Mouse (Mus musculus): ENCODE data around the gene Map10.
A peak's percentile ranks its signal among the peaks of the same experiment; 100 is the strongest.

The Map10 gene

DNA sequence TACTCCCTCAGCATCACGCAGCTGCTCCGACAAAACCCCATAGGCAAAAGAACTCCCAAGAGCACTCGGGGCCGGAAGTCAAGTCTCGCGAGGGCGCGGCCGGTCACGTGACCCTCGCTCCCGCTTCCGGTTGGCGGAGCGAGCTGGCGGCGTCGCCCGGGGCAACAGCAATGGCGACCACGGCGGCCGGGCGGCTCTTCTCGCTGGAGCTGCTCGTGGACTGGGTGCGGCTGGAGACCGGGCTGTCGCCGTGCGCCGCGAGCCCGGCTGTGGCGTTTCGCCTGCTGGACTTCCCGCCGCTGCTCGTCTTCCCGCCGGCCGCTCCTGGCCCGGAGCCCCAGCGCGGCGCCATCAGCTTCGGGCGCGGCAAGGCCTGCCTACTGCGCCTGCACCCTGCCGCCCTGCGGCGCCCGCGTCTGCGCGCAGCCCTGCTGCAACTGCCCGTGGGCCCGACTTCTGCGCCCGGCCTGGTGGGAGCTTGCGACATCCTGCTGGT is at the start of gene Map10:
Map10 (plus strand) TSS at position 119 of the 496 bp plus-strand sequence.
- DNase-seq = peak; percentile 73

DNA sequence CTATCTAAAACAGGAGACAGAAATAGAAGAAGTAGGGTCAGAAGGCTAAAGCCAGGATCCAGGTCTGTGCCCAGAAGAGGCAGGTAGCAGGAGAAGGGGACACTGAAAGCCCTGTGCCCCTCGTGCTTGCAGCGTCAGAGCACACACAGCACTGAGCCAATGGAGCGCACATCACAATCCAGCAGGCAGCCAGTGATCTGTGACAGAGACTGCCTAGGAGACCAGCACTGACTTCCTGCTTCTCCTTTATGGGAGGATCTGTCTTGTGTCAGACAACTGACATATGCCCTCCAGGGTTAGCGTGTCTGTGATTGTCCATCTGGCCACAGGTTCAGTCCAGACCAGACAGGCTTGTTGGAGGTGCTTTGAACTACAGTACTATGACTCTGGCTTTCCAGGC is 49.3 kb upstream of the Map10 start:
- DNase-seq = no peak

DNA sequence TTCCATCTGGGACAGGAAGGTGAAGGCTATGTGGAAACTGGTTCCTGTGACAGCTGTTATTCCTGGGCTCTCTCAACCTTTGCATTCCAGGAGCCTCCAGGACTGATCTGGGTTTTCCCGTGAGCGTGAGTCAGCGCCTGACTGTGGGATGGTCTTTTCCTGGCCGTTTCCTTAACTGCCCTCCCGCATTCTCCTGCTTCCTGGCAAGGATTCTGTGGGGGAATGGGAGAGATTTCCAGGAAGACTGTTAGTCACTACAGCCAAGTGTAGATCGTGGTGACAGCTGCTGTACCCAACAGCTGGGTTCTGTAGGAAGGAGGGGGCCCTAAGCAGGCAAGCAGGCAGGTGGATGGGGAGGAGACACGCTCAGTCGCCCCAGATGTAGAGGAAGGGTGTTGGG is 45.3 kb upstream of the Map10 start:
- DNase-seq = no peak

DNA sequence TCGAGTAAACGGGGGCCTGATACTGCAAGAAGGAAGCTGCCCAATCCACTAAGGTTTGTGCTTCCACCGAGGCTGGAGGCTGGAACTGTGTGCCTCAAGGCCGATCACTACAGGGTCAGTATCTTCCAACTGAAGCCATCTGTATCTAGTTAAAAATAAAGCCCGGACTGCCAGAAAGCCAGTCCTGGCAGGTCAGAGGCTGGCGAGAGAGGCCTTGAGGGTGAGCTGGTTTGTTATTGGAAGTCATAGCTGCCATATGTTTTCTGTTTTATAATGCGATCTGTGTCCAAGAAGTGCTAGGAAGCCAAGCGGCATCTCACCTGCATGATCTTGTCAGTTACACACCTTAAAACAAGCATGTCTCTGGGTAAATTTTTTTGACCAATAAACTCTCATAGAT is 43.2 kb upstream of the Map10 start:
- DNase-seq = no peak

DNA sequence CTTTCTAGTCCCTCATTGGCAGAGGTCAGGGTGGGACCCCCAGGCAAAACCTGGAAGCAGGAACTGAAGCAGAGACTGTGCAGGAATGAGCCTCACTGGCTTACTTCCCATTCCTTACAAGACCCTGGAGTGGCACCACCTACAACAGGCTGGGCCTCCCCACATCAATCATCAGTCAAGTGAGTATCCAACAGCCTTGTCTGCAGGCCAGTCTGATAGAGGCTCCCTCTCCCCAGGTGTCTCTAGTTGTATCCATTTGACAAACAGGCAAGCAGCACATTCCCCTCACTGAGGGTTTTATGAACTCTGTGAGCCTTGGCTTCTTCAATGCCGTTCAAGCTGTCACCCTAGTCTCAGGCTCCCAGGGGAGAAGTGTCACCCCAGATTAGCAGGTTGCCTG is 40.8 kb upstream of the Map10 start:
- DNase-seq = no peak

DNA sequence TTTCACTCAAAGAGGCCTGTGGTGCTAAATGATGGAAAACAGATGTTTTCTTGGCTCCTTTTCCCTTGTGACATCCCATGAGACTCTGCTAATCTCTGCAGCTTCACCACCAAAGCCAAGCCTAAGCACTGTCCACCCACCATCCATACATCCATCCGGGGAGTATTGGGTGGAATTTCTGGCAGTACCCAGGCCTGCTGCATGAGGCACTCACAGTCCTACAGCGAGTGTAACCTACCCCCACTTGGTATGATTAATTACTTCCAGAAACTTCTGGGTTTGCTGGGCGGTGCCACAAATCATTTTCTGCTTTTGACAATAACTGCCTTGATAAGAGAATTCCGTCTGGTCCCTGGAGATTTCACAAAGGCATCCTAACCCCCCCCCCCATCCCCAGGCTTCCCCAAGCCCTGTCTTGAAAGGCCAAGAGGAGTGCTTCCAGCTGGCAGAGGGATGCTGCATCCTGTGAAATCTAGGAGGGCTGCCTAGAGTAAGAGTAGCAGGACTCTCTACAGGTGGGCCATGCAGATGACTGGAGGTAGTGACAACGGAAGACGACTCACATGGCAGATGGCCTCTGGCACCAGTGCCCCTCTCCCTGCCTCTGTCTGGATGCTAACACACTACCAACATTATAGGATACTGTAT is 31.1 kb upstream of the Map10 start:
- DNase-seq = no peak

DNA sequence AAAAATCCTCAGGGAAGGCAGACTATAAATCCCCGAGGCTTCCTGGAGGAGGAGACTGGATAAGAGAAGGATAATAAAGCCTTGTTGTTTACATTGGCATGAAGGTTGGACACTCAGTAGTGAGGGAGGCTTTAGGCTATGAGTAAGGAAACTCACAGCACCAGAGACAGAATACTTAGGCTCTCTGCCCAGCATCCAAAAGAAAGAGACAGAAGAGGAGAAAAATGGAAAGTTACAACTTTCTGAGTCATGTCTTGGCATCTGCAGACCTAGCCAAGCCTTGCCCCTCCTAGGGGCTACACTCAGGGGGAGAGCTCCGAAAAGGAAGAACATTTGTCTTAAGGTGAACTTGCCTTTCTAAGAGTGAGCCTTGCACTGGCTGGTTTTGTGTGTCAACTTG is 30.0 kb upstream of the Map10 start:
- DNase-seq = no peak

DNA sequence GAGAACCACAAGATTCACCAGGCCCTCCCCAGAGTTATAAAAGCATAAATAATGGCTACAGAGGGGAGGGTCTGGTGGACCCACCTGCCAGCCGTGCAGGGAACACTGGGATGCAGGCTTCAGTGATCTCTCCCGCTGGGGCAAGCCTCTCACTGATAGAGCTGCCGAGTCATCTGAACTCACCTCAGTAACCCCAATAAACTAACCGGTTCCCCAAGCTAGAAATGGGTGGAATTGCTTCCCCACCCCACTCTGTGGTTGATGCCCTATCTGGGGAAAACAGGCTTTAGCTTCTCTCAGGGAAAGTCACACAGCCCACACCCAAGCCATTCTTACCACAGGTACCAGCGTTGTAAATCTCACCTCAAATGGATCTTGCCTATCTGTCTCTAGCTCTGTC is 28.9 kb upstream of the Map10 start:
- no peak for DNase-seq

DNA sequence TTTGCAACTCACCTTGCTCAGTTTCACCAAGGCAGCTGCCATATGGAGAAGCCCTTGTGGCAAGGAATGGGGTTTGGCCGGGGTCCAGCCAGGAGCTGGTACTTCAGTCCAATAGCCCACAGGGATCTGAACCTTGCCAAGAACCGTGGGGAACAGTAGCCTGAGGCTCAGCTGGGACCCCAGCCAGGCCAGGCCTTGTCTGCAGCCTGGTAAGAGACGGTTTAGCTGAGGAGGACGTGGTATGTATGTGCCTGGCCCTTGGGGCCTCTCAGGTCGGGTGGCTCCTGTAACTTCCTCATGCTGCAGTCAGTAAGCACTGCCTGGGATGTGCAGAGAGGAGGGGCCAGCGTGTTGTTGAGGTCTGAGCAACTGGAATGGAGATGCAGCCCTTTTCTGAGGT is 27.8 kb upstream of the Map10 start:
- DNase-seq = no peak

DNA sequence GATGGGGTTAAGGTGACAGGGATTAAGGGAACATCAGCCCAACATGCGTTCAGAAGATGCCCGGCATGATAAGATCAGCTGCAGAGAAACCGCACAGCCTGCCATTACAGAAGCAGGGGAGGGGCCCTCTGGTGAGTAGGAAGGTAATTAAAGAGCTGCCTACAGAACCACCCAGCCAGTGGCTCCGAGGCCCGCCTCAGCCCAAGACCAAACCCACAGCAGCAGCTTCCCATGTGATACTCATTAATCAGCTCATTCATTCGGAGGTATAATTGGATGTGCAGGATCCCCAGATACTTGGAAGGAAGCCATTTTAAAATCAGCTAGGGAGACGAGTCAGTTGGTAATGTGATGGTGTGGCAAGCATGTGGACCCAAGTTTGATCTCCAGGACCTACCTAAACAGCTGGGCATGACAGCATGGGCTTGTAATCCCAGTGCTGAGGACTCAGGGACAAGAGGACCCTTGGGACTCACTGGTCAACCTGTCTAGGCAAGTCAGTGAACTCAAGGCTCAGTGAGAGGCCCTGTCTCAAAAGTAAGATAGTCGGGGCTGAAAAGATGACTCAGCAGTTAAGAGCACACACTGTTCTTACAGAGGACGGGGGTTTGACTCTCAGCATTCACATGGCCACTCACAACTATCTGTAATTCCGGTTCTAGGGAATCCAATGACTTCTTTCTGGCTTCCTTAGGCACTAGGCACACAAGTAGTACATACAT is 23.7 kb upstream of the Map10 start:
- DNase-seq = no peak

DNA sequence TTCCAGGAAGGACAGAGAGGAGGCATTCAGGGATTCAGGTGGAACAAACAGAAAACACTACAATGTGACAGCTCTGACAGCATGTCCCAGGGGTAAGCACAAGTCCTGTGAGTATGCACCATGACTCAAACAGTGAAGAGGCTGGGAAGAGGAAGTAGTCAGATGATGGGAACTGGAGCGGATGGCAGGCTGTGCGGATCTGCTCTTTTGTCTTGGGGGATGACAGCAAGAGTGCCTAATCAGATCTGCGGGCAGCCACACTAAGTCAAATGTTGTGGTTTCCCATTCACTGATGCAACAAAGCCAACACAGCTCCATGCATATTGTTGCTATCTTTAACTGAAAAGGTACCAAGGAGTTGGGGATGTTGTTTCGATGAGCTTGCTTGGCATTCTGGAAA is 20.2 kb upstream of the Map10 start:
- peak; percentile 11 for DNase-seq

DNA sequence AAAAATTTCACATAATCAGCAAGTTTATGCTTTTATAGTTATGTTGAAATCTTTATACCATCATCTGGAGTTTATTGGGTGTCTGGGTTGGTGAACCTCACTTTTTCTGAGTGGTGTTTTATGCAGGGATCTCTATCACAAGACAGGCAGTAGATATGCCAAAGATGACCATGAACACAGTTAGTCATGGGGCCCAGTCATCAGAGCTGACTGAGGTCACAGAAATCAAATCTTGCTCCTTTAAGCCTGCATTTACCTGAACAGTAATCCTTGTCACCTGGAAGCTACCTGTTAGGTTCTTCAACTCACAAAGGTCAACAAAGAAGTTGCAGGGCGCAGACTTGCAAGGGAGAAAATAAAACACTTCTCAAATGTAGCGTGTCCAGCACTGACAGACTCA is 14.8 kb upstream of the Map10 start:
- no peak for DNase-seq

DNA sequence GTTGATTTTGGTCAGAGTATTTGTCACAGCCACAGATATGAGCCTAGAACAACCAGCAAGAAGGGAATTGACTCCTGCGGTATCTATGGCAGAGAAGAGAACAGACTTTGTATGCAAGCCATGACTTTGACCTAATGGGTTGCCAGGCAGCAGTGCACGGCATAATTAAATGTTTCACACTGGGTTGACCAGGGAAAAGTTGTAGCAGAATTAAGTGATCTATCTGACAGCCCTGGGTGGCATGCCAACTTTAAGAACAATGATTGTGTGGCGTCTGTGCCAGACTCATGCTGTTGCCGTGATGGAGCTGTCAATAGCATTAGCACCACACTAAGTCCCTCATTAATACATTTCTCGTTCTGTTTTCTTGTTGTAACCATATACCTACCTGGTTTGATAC is 11.1 kb upstream of the Map10 start:
- no peak for DNase-seq

DNA sequence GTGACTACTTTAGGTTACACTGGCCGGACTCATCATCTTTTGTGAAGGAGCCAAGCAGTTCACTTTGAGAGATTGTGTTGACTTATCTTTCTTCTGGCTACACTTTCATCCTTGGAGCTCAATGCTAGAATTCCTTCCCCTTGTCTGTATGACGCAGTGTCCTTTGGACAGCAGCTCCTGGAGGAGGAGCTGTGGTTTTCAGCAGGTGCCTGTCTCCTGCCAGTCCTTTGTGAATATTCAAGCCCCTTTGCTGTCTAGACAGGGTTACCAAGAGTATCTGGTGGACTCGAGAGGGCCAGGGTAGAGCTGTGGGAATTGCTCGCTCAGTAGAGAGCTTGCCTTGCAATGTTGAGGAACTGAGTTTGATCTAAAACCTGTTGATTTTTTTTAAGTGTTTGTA is 10.7 kb upstream of the Map10 start:
- DNase-seq = no peak

DNA sequence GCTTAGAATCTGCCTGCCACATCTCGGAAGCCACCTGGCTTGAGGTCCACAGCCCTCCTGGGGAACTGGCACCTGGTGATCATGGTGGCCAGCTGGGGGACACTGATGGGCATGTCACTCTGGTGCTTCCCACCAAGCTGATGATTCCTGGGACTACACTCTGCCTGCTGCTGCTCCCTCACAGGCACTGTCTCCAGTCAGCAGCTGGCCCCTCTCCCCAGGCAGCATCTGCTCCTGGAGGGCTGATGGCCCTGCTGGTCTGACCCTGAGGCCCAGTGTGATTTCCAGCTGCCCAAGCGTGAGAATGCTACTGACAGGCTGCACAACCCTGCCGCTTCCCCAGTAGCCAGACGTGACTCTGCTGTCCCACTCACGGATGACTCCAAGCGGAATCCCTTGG is 9.2 kb upstream of the Map10 start:
- no peak for DNase-seq

DNA sequence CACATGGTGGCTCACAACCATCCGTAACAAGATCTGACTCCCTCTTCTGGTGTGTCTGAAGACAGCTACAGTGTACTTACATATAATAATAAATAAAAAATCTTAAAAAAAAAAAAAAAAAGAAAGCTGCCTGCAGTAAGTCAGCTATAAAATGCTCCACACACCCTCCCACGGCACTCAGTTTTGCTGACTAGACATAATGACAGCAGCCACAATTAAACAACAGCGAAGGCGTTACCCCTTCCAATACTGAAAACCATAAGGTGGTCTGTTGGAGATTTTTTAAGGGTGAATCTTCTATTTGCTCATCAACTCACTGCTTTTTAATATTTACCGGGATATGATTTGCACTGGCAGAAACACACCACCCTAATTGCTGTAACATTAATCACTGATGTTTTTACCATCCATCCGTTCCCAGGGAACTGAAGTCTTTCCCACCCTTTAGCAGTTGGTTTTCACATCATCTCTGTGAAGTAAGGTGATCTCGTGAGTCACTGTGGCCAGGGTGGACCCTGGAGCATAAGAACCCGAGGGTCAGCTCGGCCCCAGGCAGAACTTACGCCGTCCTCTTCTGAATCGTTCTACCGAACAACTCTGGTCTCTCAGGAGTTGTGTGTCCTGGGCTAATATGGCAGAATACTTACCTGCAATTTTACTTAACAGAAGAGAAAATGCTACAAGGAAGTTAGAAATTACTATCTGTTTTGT is 7.5 kb upstream of the Map10 start:
- DNase-seq = no peak

DNA sequence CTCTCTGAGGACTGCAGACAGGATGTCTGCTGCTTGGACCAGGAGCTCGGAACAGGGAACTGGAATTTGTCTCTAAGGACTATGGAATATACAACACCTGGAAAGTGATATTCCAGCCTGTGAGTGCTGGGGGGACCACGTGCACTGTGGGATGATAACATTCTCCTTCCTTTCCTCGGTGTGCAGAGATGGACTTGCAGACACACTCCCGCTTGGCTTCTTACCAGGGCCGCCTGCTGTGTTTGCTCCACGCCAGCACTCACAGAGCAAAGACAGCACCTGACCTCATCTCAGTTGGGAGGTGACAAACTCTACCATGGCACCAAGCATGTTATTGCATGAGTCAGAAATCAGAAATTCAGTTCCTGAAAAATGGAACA is 7.0 kb upstream of the Map10 start:
- no peak for DNase-seq

DNA sequence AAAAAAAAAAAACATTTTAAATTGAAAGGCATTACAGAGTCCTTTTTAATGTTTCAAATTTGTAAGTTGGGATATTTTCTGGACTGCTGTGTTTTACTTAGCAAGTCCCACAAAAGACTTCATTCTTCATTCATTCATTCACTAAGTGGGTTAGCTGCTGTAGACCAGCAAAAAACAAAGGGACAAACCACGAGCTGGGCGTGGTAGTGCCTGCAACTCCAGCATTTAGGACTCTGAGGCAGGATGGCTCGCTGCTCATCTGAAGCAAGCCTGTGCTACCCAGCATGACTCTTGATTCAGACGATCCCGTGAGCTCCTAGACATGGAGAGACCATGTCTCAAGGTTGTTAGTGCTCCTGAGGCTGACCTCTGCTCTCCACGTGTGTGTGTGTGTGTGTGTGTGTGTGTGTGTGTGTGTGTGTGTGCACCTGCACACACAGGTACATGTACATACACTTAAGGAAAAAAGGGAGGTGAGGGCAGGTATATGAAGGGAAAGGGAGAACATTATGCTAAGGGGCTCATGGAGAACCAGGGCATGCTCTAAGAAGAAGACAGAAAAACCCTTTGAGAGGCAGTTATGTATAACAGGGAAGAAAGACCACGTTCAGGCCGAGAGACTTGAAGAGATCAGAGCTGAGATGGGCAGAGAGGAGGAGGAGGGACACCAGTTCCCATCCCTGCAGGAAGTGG is 4.3 kb upstream of the Map10 start:
- no peak for DNase-seq

DNA sequence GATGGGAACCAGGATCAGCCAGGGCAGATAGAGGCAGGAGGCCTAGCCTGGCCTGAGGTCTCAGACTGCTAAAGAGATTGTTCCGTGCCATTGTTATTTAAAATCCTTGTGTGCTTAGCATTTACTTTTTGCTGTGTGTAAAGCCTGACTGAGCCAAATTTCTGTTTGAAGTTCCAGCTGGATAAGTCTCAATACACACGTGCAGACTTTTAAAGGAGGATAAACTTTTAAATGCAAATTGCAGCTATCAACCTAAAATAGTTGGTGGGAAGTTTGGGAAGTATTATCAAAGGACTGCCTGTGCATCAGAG is 3.8 kb upstream of the Map10 start:
- no peak for DNase-seq

DNA sequence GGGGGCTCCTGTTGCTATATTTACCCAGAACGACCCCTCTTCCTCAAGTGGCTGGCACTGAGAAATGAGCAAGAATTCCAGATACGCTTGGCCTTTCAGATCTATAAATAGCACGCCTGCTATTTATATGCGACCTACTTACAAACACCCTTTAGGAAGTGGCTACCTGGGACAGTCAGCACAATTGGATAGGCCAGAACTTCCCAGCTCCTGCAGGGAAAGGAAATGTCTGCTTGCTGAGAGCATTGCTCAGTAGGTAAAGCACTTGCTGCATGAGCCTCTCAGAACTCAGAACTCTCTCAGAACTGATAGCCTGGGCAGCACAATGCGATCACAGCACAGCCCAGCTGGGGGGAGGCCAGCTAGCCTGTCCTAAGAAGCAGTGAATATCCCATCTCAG is 3.4 kb upstream of the Map10 start:
- no peak for DNase-seq

DNA sequence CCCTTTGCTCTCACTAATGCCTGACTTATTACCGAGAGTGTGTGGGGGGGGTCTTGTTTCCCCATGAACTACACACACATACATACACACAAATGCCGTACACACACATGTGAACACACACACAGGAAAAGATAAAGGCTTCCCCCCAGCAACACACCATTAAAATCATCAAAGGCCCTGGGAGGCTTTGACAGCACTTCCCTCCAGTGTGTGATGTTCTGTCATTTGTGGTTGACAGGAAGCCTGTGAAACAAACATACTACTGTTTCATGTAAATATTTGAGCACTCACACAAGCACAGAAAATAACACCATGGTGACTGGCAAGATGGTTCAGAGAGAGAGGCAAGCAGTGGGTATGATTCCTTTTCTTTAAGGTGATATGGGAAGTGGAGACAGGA is 2.4 kb upstream of the Map10 start:
- DNase-seq = no peak

DNA sequence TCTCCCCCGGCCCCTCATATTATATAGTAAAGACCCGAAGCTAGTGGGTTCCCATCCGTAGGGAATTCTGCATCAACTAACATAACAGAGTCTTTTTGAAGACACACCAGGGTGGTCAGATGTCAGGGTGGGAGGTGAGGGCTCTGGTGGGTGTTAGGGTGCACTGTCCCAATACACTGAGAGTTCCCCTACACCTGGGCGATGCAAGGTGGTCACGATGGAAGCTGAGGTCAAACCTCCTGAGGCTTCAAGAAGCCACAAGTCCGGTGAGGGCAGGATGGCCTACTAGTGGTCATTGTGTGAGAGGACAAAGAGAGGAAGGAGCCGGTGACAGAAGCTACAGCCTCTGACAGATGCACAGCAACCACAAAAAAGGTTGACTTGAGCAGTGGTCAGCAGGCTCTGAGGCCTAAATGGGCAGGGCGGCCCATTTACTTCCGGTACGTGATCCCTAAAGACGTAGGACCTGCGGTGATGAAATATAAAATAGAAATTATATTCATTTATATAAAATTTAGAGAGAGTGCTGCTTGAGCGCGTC is 389 bp upstream of the Map10 start:
- no peak for DNase-seq

DNA sequence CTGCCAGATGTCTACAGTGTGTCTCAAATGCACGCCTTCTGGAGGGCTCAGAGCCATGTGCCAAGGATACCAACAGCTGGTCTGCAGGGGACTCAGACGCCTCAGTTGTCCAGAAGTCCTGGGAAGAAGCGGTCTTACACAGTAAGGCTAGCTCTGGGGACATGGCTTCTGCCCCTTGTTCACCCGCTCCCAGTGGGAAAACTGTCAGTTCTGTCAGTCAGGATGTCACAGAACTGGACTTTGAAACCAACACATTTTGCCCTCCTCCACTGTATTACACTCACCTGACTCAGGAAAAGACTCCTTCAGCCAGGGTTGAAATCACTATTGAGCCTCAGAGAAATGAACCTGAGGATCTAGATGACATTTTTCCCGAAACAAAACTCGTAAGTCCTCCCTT is 802 bp downstream of the Map10 start:
- no peak for DNase-seq

DNA sequence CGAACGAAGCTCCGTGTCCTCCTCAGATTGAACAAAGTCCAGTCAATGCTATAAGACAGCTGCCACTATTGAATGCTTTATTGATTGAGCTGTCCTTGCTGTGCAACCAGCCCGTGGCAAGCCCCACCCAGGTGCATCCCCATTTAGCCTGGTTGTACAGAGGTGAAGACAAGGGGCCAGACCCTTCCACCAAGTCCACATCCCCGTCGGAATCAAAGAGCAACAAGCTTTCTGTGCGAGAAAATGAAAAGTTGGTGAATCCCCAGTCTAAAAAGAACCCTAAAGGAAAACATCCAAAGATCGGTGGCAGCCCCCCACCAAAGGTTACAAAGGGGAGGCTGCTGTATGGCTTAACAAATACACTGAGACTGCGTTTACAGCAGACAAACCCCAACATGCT is 1.3 kb downstream of the Map10 start:
- no peak for DNase-seq

Data from liver (tissue).